Mouse (Mus musculus): ENCODE data around the gene Bard1.

GRCm38 (mm10) chr1:71103174-71103864, 373 bp upstream of the Bard1 start:
- no peak for TF ChIP-seq CTCF (IDR thresholded peaks at IDR 0.05; ENCODE audit: extremely low read depth, insufficient read depth, low read length)
- TF ChIP-seq POLR2A (IDR thresholded peaks at IDR 0.05; ENCODE audit: extremely low read depth, insufficient read depth, low read length) = no peak
